Mouse (Mus musculus): Measurements from ENCODE around the gene Akirin1. TPM values are rescaled to one million over a fixed set of nuclear protein-coding genes. Genes with fewer than 3 reads are reported as not detected.

Gene Akirin1
- polyA plus RNA-seq, 2 experiments: 15.6 to 24.5 TPM

DNA sequence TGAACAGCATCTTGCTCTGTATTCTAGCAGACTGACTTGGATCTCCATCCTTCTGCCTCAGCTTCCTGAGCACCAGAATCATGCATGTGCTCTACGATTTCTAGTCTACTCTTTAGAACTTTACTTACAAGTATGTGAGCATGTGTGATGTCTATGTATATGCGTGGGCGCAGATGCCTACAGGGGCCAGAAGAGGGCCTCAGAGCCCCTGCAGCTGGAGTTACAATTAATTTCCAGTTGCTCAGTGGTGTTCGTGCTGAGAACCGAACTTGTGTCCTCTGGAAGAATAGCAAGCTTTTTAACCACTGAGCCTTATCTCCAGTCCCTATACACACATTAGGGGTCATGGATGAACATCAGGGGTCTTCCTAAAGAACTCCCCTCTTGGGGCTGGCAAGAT is 42.8 kb downstream of the Akirin1 start:
- DNase-seq (ENCODE audit: low read depth in 3 of 3, low spot score in 3 of 3): no peak
- Histone ChIP-seq H3K9ac (replicated peaks) (no peak overlapping the region), H3K4me1 (replicated peaks; ENCODE audit: control insufficient read depth in 2 of 2, insufficient read depth in 2 of 2, low read length in 1 of 2) (no peaks in the 10 kb centered on the region), H3K9me3 (ENCODE audit: control insufficient read depth, low read length) (no peaks in the 10 kb centered on the region), H3K4me3 (ENCODE audit: insufficient read depth in 1 of 2, low read depth in 2 of 2, low read length in 2 of 2) (no peak overlapping the region), H3K36me3 (replicated peaks; ENCODE audit: control insufficient read depth, insufficient read depth, low read depth) (no peaks in the 10 kb centered on the region), H3K27ac (no peak overlapping the region), H3K4me2 (ENCODE audit: low read depth) (no peak overlapping the region), H3K27me3 (ENCODE audit: control insufficient read depth, insufficient read depth, low read length) (no peaks in the 10 kb centered on the region)
- no peak for TF ChIP-seq EP300 (IDR thresholded peaks at IDR 0.05; ENCODE audit: low read depth)
- TF ChIP-seq CTCF (IDR thresholded peaks at IDR 0.05; ENCODE audit: low read depth): peak; percentile 31; the same call in 1 of the 2 replicates
- ATAC-seq (ENCODE audit: insufficient read depth): no peak
- 70% methylated on average over 5 of the region's 5 CpGs for WGBS (ENCODE audit: insufficient replicate concordance)

- TF ChIP-seq EP300 (IDR thresholded peaks at IDR 0.05; ENCODE audit: low read depth) (no peak), CTCF (IDR thresholded peaks at IDR 0.05; ENCODE audit: low read depth) (no peak)
- WGBS (ENCODE audit: insufficient replicate concordance): 63% methylated on average over 2 of the region's 2 CpGs
- Histone ChIP-seq H3K4me1 (replicated peaks; ENCODE audit: control insufficient read depth in 2 of 2, insufficient read depth in 2 of 2, low read length in 1 of 2) (no peaks in the 10 kb centered on the region), H3K36me3 (replicated peaks; ENCODE audit: control insufficient read depth, insufficient read depth, low read depth) (no peaks in the 10 kb centered on the region), H3K4me3 (ENCODE audit: insufficient read depth in 1 of 2, low read depth in 2 of 2, low read length in 2 of 2) (no peak overlapping the region), H3K27ac (no peak overlapping the region), H3K4me2 (ENCODE audit: low read depth) (no peak overlapping the region), H3K9ac (replicated peaks) (no peak overlapping the region), H3K9me3 (ENCODE audit: control insufficient read depth, low read length) (no peaks in the 10 kb centered on the region), H3K27me3 (ENCODE audit: control insufficient read depth, insufficient read depth, low read length) (no peaks in the 10 kb centered on the region)
- DNase-seq (ENCODE audit: low read depth in 3 of 3, low spot score in 3 of 3) (no peak), ATAC-seq (ENCODE audit: insufficient read depth) (no peak)
Observed at GRCm38 (mm10) chr4:123705340-123705739, 44.8 kb downstream of the Akirin1 start.

DNA sequence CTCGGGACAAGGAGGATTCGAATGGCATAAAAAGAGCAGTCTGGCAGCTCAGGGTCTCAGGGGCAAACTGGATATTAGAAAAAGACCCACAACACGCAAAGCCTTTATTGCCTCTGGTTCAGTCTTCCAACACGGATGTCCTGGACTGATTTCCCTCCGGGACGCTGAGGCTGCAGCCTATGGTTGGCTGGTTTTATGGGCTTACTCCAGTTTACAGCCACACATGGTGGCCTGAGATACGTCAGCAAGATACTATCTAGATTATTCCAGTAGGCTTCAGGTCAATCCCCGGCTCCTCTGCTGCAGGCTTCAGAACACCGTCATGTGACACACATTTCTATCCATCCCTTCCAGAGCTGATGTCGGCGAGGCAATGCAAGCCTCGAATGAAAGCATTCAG is 56.8 kb downstream of the Akirin1 start:
- 67% methylated on average over 12 of the region's 12 CpGs for WGBS (ENCODE audit: insufficient replicate concordance)
- Histone ChIP-seq H3K4me1 (replicated peaks; ENCODE audit: control insufficient read depth in 2 of 2, insufficient read depth in 2 of 2, low read length in 1 of 2) (no peaks in the 10 kb centered on the region), H3K36me3 (replicated peaks; ENCODE audit: control insufficient read depth, insufficient read depth, low read depth) (no peaks in the 10 kb centered on the region), H3K4me3 (ENCODE audit: insufficient read depth in 1 of 2, low read depth in 2 of 2, low read length in 2 of 2) (no peak overlapping the region), H3K4me2 (ENCODE audit: low read depth) (no peak overlapping the region), H3K9me3 (ENCODE audit: control insufficient read depth, low read length) (no peaks in the 10 kb centered on the region), H3K27ac (no peak overlapping the region), H3K9ac (replicated peaks) (no peak overlapping the region), H3K27me3 (ENCODE audit: control insufficient read depth, insufficient read depth, low read length) (no peaks in the 10 kb centered on the region)
- DNase-seq (ENCODE audit: low read depth in 3 of 3, low spot score in 3 of 3): no peak
- no peak for ATAC-seq (ENCODE audit: insufficient read depth)
- TF ChIP-seq CTCF (IDR thresholded peaks at IDR 0.05; ENCODE audit: low read depth) (no peak), EP300 (IDR thresholded peaks at IDR 0.05; ENCODE audit: low read depth) (no peak)

GRCm38 (mm10) chr4:123692071-123692470 is 58.1 kb downstream of the Akirin1 start:
- WGBS (ENCODE audit: insufficient replicate concordance): 49% methylated on average over 3 of the region's 3 CpGs
- ATAC-seq (ENCODE audit: insufficient read depth): no peak
- H3K4me3 ChIP-seq (ENCODE audit: insufficient read depth in 1 of 2, low read depth in 2 of 2, low read length in 2 of 2): no peak overlapping the region
- no peak for DNase-seq (ENCODE audit: low read depth in 3 of 3, low spot score in 3 of 3)
- H3K27me3 ChIP-seq (ENCODE audit: control insufficient read depth, insufficient read depth, low read length): peaks cover 10% of the 10 kb centered on the region
- H3K4me1 ChIP-seq (replicated peaks; ENCODE audit: control insufficient read depth in 2 of 2, insufficient read depth in 2 of 2, low read length in 1 of 2): no peaks in the 10 kb centered on the region
- no peak overlapping the region for H3K27ac ChIP-seq
- H3K9me3 ChIP-seq (ENCODE audit: control insufficient read depth, low read length): no peaks in the 10 kb centered on the region
- no peaks in the 10 kb centered on the region for H3K36me3 ChIP-seq (replicated peaks; ENCODE audit: control insufficient read depth, insufficient read depth, low read depth)
- H3K4me2 ChIP-seq (ENCODE audit: low read depth): no peak overlapping the region
- no peak overlapping the region for H3K9ac ChIP-seq (replicated peaks)
- TF ChIP-seq EP300 (IDR thresholded peaks at IDR 0.05; ENCODE audit: low read depth) (no peak), CTCF (IDR thresholded peaks at IDR 0.05; ENCODE audit: low read depth) (no peak)

- TF ChIP-seq EP300 (IDR thresholded peaks at IDR 0.05; ENCODE audit: low read depth): no peak
- TF ChIP-seq CTCF (IDR thresholded peaks at IDR 0.05; ENCODE audit: low read depth): no peak
- H3K36me3 ChIP-seq (replicated peaks; ENCODE audit: control insufficient read depth, insufficient read depth, low read depth): no peaks in the 10 kb centered on the region
- H3K27me3 ChIP-seq (ENCODE audit: control insufficient read depth, insufficient read depth, low read length): peaks cover 27% of the 10 kb centered on the region
- DNase-seq (ENCODE audit: low read depth in 3 of 3, low spot score in 3 of 3) (no peak), ATAC-seq (ENCODE audit: insufficient read depth) (no peak)
- H3K4me2 ChIP-seq (ENCODE audit: low read depth): no peak overlapping the region
- H3K4me1 ChIP-seq (replicated peaks; ENCODE audit: control insufficient read depth in 2 of 2, insufficient read depth in 2 of 2, low read length in 1 of 2): no peaks in the 10 kb centered on the region
- no peak overlapping the region for H3K4me3 ChIP-seq (ENCODE audit: insufficient read depth in 1 of 2, low read depth in 2 of 2, low read length in 2 of 2)
- WGBS (ENCODE audit: insufficient replicate concordance): 61% methylated on average over 10 of the region's 10 CpGs
- no peak overlapping the region for H3K9ac ChIP-seq (replicated peaks)
- H3K9me3 ChIP-seq (ENCODE audit: control insufficient read depth, low read length): no peaks in the 10 kb centered on the region
- H3K27ac ChIP-seq: no peak overlapping the region
Observed at GRCm38 (mm10) chr4:123690311-123690710, 59.8 kb downstream of the Akirin1 start.
